Mouse (Mus musculus): Measurements from ENCODE around the gene AC153137.1.
"Not testable (repeated sequence)": the region's sequence is repeated elsewhere in the genome, so short reads cannot be mapped to it uniquely, and the experiment has no call there.

The AC153137.1 gene

DNA sequence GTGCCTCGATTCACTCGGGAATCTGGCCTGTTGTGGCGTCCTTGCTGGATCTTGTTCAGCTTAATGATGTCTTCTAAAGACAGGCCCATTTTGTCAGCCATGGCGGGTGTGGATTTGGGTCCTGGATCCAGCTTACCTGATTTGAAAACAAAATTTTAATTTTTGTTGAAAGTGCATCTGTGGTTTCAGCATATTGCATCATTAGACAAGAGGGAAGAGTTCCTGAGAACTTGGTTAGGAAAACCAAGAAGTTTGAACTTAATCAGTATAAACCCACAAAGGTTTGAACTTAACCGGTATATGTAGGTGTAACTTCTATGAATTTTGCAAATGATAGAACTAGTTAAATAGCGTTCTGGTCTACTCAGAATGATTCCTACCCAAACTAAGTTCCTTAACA lies at the start of gene AC153137.1:
AC153137.1 (minus strand) TSS at position 101 of the 400 bp plus-strand sequence.
- DNase-seq = not testable (repeated sequence)

DNA sequence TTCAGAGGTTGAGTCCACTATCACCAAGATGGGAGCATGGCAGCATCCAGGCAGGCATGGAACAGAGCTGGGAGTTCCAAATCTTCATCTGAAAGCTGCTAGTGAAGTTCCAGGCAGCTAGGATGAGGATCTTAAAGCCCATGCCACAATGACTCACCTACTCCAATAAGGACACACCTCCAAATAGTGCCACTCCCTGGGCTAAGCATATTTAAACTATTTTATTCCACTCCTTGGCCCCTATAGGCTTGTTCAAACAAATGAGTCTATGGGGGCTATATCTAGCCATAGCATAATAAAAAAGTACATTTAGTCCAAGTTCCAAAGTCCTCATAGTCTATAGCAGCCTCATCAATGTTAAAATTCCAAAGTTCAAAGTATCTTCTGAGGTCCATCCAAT lies 45.4 kb upstream of the AC153137.1 start:
- no peak for DNase-seq

DNA sequence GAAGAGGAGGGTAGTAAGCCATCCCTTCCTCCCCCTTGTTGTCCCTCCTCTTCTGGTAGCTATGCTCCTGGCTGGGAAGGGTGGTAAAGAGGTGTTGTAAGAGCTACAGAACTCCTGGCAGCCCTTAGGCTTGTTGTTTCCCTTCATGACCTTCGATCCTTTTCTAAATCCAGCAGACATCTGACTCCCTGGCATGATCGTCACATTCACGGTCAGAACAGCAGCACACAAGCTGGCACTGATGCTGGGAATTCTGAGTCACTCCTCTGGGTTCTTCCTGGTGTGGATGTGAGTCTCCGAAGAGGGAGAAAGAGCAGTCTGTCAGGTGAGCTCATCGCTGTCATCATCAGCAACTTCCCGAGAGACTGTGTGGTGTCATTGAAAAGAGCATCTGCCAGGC lies 41.5 kb upstream of the AC153137.1 start:
- no peak for DNase-seq

DNA sequence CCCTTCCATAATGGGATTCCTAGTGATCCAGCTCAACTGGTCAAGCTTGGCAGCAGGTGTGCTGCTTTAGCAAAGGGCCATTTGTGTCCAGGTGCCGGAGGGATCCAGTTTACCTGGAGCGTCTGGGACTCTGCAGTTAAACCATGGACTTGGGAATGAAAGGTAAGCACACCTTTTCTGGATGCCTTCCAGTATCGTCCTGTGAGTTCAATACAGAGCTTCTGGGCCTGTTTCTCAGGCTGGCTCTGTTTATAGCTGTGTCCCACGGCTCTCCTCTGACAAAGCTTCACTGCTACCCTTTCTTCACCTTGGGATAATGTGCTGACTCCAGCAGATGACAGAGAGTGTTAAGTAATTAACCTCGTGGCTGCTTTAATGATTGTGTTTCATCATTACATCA lies 39.6 kb upstream of the AC153137.1 start:
- DNase-seq = no peak

DNA sequence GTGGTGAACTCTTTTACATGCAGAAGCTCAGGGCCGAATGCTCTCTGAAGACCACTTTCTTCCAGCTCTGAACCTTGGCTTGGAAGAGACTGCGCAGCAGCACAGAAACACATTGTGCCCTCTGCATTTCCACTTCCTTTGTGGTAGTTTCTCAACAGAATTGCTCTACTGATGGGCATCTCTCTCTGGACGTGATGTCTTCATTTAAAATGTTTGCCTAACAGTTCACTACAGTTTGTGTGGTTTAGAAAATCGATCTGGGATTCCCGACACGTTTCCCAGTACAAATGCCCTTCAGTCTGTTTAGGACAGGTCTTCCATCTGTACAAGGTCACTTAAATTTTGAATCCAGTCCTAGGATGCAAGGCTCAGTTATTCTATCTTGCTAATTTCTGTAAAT lies 38.3 kb upstream of the AC153137.1 start:
- DNase-seq = no peak

DNA sequence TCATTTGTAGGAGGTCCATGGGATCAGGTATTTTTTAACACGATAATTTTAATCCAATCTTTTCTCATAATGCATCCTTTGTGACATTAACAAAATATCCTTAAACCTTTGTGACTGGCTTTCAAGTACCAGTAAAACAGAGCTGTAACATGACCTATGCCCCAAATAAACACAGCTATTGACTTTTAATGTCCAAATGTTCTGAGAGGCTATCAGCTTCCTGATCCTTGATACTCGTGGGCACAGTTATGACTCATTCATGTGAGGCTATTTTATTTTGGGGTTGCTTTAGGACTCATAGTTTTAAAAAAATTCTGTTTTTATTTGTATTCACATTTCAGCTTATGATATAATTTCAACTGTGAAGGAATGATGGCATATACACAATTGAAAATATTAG lies 37.5 kb upstream of the AC153137.1 start:
- DNase-seq = no peak

DNA sequence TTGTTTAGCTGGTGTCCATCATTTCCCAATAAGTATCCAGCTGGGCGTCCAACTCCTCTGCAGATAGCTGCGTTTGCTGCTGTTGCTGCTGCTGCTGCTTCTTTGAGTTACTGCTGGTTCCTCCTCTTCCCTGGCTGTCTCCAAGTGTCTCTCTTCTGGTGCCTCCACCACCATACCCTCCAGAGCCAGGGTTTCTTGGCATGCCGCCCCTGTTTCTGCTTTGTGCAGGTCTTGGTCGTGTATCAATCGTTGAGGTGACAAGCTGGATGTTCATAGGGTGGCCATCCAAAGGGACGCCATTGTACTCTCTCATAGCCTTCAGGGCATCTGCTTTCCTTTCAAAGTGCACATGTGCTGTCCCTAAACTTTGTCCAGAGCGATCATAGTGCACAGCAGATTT lies 529 bp downstream of the AC153137.1 start:
- DNase-seq = not testable (repeated sequence)

DNA sequence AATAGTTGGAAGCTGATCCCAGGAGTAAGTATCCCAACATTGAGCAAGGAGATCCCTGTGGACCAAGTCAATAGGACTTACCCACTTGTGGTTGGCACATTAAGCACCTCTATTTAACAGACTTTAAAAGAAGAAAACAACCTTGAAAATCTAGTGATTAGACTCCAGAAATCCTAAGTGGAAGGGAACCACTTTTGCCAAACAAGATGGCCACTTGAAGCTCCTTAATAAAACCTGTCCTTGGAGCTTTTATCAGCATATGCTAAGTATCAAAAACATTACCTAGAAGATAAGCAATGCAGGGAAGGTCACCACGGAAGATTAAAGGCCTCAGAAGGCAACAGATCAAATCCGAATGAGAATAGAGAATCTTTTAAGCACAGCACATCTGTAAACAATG lies 26.0 kb downstream of the AC153137.1 start:
- DNase-seq = no peak

DNA sequence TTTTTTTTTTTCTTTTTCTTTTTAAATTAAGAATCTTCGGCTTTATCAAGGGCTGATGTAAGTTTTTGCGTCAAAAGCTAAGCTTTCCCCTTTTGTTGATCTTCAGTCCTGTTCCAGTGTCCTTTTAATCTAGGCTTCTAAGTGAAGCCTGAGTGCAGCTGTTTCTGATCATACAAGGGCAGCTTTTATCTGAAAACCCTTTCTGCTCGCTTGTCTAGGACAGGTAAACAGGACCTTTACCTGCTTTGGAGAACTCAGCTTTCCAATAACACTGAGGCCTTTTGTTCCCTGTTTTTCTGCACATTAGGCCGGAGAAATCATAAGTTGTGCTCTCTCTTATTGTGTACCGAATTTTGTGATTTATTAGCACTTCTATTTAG lies 27.3 kb downstream of the AC153137.1 start:
- DNase-seq = peak; percentile 49

DNA sequence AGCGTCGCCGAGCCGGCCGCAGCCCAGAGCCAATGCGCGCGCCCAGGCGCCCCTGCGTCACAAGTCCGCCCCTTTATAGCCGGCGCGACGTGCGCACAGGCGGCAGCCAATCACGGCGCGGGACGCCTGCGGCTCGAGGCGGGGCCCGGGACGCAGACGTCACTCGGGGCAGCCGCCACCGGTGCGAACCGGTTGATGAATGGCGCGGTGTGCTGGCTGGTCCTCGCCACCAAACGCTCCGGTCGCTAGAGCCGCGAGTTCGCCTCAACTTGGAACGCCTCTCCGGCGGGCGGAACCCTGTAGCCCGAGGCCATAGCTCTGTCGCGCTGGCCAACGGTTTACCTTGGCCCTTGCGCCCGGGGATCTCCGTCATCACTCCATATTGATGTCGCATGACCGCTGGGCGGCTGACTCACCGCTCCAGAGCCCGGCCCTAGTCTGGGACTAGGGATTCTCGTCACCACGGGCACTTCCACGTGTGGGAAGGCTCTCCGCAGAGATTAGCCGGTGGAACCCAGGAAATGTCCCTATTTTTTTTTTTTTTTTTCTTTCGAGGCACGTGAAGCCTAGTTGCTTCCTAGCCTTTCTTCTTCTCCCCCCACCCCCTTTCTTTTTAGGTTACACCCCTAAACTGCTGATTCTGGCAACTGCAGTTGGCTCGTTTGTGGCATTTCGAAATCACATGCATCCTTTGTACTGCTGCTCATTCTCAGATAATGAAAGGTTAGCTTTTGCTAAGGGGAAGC lies 27.9 kb downstream of the AC153137.1 start:
- DNase-seq = peak; percentile 96

DNA sequence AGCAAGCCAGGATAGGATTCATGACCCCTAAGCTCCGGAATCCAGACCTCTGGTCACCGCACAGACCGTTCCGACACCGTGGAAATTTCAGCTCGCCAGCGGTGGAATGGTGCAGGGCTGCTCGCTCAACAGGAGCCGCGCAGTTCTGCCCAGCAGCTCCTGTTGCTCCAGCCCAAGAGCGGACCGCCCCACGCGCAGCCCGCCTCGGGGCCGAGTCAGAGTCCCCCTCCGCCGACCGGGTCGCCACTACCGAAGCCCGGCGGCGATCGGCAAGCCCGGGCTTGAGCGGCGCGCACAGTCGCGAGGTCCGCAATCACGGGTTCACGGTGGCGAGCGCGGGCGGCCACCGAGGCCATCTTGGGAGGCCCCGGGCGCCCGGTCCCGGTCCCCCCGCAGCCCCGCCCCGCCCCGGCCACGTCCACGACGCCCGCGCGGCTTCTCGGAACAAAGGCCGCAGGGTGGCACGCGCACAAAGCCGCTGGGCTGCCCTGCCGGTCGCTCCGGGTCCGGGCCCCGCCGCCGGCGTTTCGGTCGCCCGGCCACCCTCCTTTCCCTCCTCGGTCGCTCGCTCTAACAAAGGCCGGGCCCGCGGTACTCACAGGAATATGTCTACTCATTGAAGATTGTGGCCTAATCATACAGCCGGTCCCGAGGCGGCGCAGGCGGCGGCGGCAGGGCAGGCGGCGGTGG lies 28.7 kb downstream of the AC153137.1 start:
- DNase-seq = peak; percentile 57

DNA sequence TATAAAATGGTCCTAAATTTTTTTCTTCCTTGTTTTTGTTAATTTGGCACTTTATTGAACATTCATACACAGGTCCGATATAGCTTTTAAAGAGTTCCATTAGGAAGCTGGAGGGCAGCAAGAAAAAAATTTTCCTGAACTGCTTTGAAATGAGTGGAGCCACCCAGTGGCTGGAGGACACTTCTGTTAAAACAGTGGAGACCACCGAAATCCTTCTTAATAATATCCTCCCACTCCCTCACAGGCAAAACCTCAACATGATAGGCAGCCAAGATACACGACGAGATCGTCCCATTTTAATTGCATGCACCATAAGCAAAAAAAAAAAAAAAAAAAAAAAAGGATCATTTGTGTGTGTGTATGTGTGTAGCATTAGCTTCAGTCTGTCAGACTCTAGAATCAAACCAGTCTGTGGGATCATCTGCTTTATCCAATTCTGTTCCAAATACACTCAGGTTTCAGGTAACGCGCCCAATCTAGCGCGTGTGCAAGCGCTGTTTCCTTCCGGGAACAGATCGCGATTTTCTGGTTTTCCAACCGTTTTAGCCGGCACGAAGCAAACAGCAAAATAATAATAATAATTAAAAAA lies 29.3 kb downstream of the AC153137.1 start:
- DNase-seq = peak; percentile 58

DNA sequence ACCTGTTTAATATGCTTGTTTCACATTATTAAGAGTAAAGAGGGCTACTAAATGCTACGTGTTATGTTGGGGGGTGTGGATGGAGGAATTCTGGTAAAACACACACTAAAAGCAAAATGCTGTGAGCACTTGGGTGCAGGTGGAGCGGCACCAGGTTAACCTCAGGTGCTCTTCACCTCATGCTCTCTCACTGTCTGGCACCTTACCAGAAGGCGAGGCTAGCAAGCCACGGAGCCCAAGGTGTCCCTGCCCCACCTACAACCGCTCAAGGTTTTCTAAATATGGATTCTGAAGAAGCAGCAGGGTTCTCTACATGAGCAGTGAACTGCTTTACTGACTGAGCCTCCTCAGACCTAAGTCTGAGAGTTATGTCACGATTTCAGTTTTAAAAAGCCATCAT lies 32.6 kb downstream of the AC153137.1 start:
- DNase-seq = no peak

DNA sequence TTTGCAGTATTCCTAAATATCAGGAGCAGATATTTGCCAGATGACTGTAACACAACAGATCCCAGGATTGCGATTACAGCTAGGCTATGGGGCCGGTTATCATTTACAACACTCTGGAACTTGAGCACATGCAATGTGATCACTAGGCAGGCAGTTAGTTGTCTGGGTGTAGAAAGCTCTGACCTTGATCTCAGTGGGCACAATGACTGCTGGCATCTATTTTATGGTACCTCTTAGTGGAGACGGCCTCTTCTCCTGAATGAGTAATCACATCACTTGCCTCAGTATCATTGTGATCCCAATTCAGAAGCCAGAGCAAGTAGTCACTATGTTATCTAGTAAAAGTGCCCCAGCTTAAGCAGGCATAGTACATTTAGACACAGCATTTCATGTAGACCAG lies 37.2 kb downstream of the AC153137.1 start:
- no peak for DNase-seq

DNA sequence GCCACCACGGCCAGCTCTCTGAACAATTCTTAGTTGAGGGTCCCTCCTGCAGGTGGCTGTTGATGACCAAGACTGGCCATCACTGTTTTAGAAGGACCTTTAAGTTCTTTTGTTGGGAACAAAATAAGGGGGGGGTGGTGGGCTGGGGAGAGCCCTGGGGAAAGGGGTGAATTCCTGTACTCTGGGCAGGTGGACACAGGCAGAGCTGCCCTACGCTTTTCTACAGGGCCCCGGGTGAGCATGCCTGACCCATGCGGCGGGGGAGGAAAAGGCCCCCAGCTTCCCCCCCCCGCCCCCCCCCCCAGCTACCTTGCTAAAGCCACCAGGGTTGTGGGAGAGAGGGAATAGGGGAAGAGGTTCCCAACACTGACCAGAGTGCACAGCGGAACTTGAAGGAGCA lies 39.4 kb downstream of the AC153137.1 start:
- DNase-seq = no peak

DNA sequence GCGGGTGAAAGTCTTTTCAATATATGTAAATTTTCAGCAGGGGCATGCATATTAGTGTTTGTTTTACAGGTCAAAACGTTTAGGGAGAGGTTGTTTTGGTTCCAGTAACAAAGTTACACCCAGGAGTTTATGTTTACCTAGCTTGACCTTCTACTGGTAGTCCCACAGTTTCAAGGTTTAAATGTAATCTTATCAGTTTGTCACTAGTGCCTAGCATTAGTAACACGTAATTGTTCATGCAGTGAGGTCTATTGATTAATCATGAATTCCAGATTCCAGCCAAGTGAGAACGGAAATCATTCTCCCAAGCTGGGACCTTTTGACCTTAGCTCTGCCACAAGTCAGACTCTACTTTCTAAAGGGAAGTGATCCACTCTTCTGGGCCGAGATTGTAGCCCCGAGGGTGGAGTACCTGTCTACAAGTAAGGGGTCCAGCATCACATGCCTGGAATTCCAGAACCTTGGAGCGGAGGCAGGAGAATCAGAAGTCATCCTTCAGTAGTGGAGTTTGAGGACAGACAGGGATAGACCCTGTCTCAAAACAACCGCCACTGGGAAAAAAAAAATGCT lies 40.3 kb downstream of the AC153137.1 start:
- DNase-seq = no peak

DNA sequence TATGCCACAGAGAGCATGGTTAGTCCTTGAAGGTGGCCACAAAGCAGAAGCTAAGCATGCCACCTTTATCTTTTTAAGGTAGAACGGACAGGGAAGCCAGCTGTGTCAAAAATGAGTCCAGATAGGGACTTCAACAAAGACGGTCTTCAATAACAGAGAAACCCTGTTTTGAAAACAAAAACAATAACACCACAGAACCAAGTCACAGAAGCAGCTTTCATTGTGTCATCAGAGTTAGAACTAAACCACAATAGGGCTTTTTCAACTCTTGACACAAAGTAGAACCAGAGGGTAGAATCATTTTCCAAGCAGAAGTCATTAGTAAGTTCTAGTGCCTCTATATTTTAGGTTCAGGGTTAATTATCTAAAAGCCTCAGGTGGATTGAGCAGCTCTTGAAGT lies 41.3 kb downstream of the AC153137.1 start:
- DNase-seq = no peak

DNA sequence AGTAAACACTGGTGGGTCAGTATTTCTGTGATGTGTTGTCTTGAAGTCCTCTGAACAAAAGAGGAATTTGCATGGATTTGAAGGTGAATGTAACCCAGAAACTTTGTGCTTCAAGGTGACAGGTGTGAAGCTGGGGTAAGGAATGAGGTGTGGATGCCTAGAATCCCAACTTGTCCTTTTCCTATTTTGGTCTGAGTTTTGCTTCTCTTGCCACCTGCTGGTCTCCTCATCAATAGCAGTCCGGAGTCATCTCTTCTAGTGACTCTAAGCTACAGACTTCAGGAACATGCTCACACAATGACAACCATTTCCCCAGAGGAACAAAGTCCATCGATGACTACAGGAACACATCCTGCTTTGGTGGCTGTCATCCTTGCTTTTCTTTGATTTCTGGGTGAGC lies 46.9 kb downstream of the AC153137.1 start:
- no peak for DNase-seq

DNA sequence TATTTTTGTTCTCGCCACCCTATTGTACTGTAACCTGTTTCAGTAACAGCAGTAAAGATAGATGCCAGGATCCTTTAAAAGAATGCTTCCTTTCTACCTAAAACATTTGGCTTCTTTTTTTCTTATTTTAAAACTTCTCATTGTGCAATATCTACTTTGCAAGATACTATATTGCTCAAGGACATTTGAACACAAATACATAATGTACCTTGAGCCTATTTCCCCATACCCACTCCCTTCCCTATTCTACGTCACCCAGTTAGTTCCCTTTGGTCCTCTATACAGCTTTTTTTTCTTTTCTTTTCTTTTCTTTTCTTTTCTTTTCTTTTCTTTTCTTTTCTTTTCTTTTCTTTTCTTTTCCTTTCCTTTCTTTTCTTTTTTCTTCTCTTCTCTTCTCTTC lies 47.6 kb downstream of the AC153137.1 start:
- DNase-seq = no peak

Data from cerebellum, adult 9-10 months (tissue).